Mouse (Mus musculus) kidney, embryonic 16.5 days (tissue): ENCODE results near the gene Smtnl1. TPM values are rescaled to one million over a fixed set of nuclear protein-coding genes. Genes with fewer than 3 reads are reported as not detected.
A peak's percentile ranks its signal among the peaks of the same experiment; 100 is the strongest.
"Not testable (repeated sequence)": the region's sequence is repeated elsewhere in the genome, so short reads cannot be mapped to it uniquely, and the experiment has no call there.

Source experiments
- ATAC-seq: fragments of 200-750 bp; cut with Nextera tagmentation; 2 replicates; pipeline ENCODE4 v1.8.0; 2017; ENCODE audit warnings: moderate TSS enrichment; ENCODE audit not compliant: low FRiP score, low TSS enrichment
- H3K27ac ChIP-seq: fragments of 300-500 bp; sonication (generic); 2 replicates; pipeline ENCODE4 v1.5.1; 2014; ENCODE audit warnings: low read length
- H3K27me3 ChIP-seq: fragments of 300-500 bp; sonication (generic); 2 replicates; pipeline ENCODE4 v1.6.1; 2014; ENCODE audit warnings: low read length, control low read depth, mixed read lengths; ENCODE audit not compliant: insufficient read depth
- H3K36me3 ChIP-seq: fragments of 300-500 bp; sonication (generic); 2 replicates; pipeline ENCODE4 v1.6.1; 2014; ENCODE audit warnings: low read length, control low read depth, mixed read lengths; ENCODE audit not compliant: insufficient read depth
- H3K4me1 ChIP-seq: fragments of 300-500 bp; sonication (generic); 2 replicates; pipeline ENCODE4 v1.6.1; 2014; ENCODE audit warnings: low read length, control low read depth, mixed read lengths; ENCODE audit not compliant: insufficient read depth
- H3K4me2 ChIP-seq: fragments of 300-500 bp; sonication (generic); replicated peaks from 2 replicates; pipeline ENCODE4 v1.6.1; 2014; ENCODE audit warnings: low read depth, low read length
- H3K4me3 ChIP-seq: fragments of 300-500 bp; sonication (generic); 2 replicates; pipeline ENCODE4 v1.5.1; 2014; ENCODE audit warnings: mild to moderate bottlenecking, low read length
- H3K9ac ChIP-seq: fragments of 300-500 bp; sonication (generic); replicated peaks from 2 replicates; pipeline ENCODE4 v1.6.1; 2014; ENCODE audit warnings: low read length
- H3K9me3 ChIP-seq: fragments of 300-500 bp; sonication (generic); 2 replicates; pipeline ENCODE4 v1.6.1; 2016; ENCODE audit warnings: low read length, control low read depth
- WGBS: fragments of 180-500 bp; shearing (Covaris S2); extraction: QIAGEN DNeasy Blood & Tissue Kit; methylation state at CpG from one replicate; pipeline ENCODE4 v1.1.7; 2014; 5-methylcytosine and 5-hydroxymethylcytosine counted together
- polyA plus RNA-seq: library from polyadenylated mRNA; unstranded; fragments of >200 nt; fragmentation: Nextera tagmentation; extraction: Ambion mirVana; gene quantifications from 2 replicates; pipeline ENCODE4 v1.2.1, GENCODE M21; 2015

Smtnl1 gene
- polyA plus RNA-seq, 1 experiment from 2014 or later: 0.26 TPM

DNA sequence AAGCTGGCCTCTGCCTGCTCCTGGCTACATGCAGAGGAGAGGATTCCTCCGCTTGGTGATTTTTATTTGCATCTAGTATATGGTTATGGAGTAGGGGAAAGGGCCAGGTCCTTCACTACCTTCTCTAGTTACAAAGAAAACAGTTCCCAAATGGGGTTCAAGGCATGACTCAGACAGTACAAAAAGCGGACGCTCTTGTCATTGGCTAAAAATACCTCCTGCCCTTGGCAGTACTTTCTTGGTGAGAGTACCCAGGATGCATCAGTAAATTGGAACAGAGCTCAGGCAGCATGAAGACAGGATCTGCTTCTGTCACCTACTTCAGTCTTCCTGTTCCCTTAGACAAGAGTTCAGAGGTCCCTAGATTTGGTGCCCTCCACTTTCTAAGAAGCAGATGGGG lies 2.6 kb downstream of the Smtnl1 start:
- Histone ChIP-seq H3K9ac (no peak overlapping the region), H3K27ac (no peak overlapping the region), H3K27me3 (no peaks in the 10 kb centered on the region), H3K36me3 (no peaks in the 10 kb centered on the region), H3K4me2 (no peak overlapping the region), H3K9me3 (no peaks in the 10 kb centered on the region), H3K4me1 (0 out of 2 replicates have a peak, but pooled peaks cover 9% of the 10 kb centered on the region), H3K4me3 (no peak overlapping the region)
- 20% methylated on average over 3 of the region's 3 CpGs for WGBS
- ATAC-seq: no peak

DNA sequence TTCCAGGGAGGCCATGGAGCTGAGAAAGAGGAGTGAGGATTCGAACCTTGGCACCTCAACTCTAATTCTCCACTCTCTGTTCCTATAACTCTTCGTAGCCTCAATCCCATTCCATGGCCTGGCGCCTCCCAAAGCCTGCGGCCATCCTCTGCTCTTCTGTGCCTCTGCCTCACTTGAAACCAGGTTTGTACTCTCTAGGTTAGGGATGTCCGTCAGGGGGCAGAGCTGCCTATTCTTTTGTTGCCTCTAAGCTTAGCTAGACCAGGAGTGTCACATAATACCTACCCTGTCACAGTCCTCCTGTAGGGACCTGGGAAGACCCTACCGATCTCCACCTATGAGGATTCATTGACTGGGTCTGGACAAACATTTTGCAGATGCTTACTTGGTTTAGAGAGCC lies 9.8 kb downstream of the Smtnl1 start:
- Histone ChIP-seq H3K4me3 (no peak overlapping the region), H3K27ac (no peak overlapping the region), H3K36me3 (no peaks in the 10 kb centered on the region), H3K4me2 (no peak overlapping the region), H3K4me1 (peaks cover 6% of the 10 kb centered on the region), H3K9me3 (no peaks in the 10 kb centered on the region), H3K27me3 (no peaks in the 10 kb centered on the region), H3K9ac (no peak overlapping the region)
- WGBS: 84% methylated on average over 6 of the region's 6 CpGs
- no peak for ATAC-seq

DNA sequence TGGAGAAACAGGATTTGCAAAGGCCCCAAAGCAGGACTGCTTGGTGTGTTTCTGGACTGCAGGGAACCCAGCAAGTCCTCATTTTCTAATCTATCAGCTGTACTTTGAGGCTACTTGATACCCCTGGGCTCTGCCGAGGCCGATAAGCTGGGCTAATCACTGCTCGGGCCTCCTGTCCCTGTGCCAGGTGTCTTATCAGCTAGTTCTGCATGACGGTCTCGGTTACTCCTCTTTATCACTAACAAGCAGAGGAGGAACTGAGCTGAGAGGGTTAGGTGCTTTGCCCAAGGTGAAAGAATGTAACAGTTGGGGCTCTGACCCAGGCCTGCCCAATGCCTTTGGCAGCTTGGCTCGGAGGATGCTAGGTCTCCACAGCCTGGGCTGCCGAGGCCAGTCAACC lies 10.6 kb downstream of the Smtnl1 start:
- ATAC-seq: peak; percentile 50

DNA sequence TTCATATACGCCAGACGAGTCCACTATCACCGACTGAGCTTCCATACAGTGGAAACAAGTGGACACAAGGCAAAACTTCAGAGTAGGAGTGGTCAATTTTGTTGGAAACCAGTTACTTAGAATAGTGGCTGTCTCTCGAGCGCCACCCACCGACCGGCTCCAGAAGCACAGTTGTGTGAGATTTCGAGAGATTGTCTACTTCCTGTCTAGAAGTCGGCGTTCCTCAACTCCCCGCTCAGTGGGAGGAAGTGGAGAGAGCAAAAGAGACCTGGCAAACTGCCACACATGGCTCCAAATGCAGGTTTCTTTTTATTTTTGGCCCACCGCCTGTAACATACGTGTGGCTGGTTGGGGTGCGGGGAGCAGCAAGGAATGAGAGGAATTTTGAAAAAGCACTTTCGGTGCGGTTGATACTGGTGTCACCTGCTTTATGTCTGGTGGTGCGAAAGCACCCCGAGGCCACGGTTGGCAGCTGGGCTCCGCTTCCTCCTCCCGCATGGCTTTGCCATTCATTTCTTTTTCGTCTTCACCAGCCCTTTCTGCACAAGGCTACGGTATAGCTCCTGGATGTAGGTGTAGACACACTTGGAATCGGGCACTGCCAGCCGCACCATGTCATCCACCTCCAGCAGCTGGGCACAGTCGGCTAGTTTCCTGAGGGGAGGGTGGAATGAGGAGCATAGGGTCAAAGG lies 11.4 kb downstream of the Smtnl1 start:
- WGBS: 27% methylated on average over 26 of the region's 26 CpGs
- Histone ChIP-seq H3K4me1 (peaks cover 6% of the 10 kb centered on the region), H3K9ac (peak overlapping the region; percentile 37), H3K27me3 (no peaks in the 10 kb centered on the region), H3K4me3 (peak overlapping the region; percentile 31), H3K9me3 (no peaks in the 10 kb centered on the region), H3K4me2 (peak overlapping the region; percentile 55), H3K27ac (no peak overlapping the region), H3K36me3 (no peaks in the 10 kb centered on the region)
- peak; percentile 72 for ATAC-seq

More for the DNA sequence above, 10.6 kb downstream of the Smtnl1 start:
- Histone ChIP-seq H3K36me3 (no peaks in the 10 kb centered on the region), H3K4me3 (no peak overlapping the region), H3K4me1 (peaks cover 6% of the 10 kb centered on the region), H3K27me3 (no peaks in the 10 kb centered on the region), H3K9me3 (no peaks in the 10 kb centered on the region), H3K9ac (no peak overlapping the region), H3K4me2 (no peak overlapping the region), H3K27ac (no peak overlapping the region)
- WGBS: 64% methylated on average over 7 of the region's 7 CpGs

DNA sequence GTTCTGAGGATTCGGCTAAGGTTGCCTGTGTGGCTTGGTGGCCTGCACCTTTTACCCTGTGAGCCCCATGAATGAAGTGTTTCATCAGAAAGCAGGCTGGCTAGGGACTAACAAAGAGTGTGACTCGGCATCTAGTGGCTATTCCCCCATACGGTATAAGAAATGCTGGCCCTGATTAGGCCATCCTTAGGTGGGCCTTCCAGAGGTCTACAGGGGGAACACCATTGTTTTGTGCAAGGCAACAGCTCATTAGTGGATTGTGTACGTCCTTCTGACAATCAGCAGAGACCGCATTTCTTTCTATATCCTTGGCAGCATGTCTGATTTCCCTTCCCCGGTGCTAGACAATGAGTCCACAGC lies 11.9 kb downstream of the Smtnl1 start:
- WGBS: 77% methylated on average over 6 of the region's 6 CpGs
- H3K4me2 ChIP-seq: no peak overlapping the region
- H3K4me3 ChIP-seq: no peak overlapping the region
- peak; percentile 28; the same call in 1 of the 2 replicates for ATAC-seq
- no peaks in the 10 kb centered on the region for H3K27me3 ChIP-seq
- H3K9ac ChIP-seq: no peak overlapping the region
- peaks cover 6% of the 10 kb centered on the region for H3K4me1 ChIP-seq
- no peaks in the 10 kb centered on the region for H3K36me3 ChIP-seq
- no peak overlapping the region for H3K27ac ChIP-seq
- no peaks in the 10 kb centered on the region for H3K9me3 ChIP-seq

DNA sequence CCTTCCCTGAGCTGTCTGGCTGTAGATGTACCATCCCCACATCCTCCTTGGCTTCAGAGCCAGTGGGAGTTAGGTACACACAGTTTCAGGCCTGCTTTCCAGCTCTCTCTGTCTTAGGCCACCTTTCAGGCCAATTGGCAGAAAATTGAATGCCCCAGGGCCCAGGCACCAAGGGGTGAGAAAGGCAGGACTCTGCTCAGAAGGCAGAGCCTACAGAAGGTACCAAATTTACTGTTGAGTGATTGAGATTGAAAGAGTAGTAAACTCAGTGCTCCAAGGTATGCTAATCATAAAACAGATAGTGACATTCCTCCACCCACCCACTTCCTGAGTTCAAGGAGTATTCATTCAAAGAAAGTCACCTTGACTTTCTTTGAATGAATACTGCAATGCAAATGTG lies 13.1 kb downstream of the Smtnl1 start:
- H3K27me3 ChIP-seq: no peaks in the 10 kb centered on the region
- H3K36me3 ChIP-seq: no peaks in the 10 kb centered on the region
- no peaks in the 10 kb centered on the region for H3K9me3 ChIP-seq
- no peak overlapping the region for H3K4me2 ChIP-seq
- peaks cover 6% of the 10 kb centered on the region for H3K4me1 ChIP-seq
- ATAC-seq: no peak
- H3K4me3 ChIP-seq: no peak overlapping the region
- H3K9ac ChIP-seq: no peak overlapping the region
- H3K27ac ChIP-seq: no peak overlapping the region

DNA sequence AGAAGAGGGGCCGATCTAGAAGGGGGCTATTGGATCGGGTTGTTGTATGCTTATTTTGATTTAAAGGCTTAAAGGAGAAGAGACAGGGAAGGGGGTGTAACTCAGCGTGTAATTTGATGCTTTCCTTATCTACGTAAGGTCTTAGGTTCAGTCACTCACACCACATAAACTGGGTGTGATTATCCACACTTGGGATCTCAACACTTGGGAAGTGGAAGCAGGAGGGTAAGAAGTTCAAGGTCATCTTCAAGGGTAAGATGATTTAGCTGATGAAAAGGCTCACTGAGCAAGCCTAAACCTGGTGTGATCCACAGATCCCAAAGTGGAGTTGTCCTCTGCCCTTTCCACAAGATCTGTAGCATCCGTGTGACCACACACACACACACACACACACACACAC lies 15.9 kb downstream of the Smtnl1 start:
- ATAC-seq: no peak

DNA sequence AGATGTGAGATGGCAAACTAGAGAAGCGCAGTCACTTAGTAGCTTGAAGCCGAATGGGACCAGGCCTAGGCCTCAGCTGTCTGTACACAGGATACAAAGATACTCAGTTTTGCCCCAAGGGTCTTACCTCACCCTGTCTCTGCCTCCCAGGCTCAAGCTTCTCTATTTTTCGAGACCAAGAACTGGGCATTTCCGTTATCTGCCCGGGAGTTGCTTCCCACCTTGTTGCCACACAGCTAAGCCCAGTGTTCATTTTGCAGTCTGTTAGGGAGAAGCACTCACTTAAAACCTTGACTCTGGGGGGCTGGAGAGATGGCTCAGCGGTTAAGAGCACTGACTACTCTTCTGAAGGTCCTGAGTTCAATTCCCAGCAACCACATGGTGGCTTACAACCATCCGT lies 18.5 kb downstream of the Smtnl1 start:
- no peak for ATAC-seq
- Histone ChIP-seq H3K27me3 (no peaks in the 10 kb centered on the region), H3K4me2 (no peak overlapping the region), H3K4me1 (peaks cover 4% of the 10 kb centered on the region; the same call in 1 of the 2 replicates), H3K27ac (no peak overlapping the region), H3K9ac (no peak overlapping the region), H3K36me3 (no peaks in the 10 kb centered on the region), H3K9me3 (no peaks in the 10 kb centered on the region), H3K4me3 (no peak overlapping the region)
- WGBS: 93% methylated on average over 7 of the region's 7 CpGs

More for the DNA sequence above, 15.9 kb downstream of the Smtnl1 start:
- no peak overlapping the region for H3K9ac ChIP-seq
- H3K27me3 ChIP-seq: no peaks in the 10 kb centered on the region
- H3K4me2 ChIP-seq: no peak overlapping the region
- no peak overlapping the region for H3K27ac ChIP-seq
- no peaks in the 10 kb centered on the region for H3K36me3 ChIP-seq
- 55% methylated on average over 5 of the region's 5 CpGs for WGBS
- no peaks in the 10 kb centered on the region for H3K9me3 ChIP-seq
- peaks cover 6% of the 10 kb centered on the region for H3K4me1 ChIP-seq
- H3K4me3 ChIP-seq: no peak overlapping the region

DNA sequence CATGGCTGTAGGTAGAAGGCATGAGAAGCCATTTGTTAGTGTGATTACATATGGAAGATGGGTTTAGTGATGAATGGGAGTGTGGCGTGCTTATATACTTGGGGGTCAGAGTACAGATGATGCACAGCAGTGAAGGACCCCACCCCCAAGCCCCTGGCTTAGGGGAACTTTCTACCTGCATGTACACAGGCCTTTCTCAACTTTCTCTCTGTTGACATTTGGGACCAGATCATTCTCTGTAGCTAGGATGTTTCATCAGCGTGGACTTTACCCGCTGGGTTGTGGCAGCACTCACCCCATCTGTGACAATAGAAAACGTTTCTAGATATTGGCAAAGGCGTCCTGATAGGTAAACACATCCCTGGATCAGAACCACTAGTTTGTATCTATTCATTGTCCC lies 21.2 kb downstream of the Smtnl1 start:
- H3K27ac ChIP-seq, H3K4me3 ChIP-seq, H3K4me2 ChIP-seq, H3K27me3 ChIP-seq, H3K36me3 ChIP-seq, H3K9me3 ChIP-seq, H3K4me1 ChIP-seq, H3K9ac ChIP-seq, ATAC-seq: not testable (repeated sequence)
- 78% methylated on average over 5 of the region's 5 CpGs for WGBS

DNA sequence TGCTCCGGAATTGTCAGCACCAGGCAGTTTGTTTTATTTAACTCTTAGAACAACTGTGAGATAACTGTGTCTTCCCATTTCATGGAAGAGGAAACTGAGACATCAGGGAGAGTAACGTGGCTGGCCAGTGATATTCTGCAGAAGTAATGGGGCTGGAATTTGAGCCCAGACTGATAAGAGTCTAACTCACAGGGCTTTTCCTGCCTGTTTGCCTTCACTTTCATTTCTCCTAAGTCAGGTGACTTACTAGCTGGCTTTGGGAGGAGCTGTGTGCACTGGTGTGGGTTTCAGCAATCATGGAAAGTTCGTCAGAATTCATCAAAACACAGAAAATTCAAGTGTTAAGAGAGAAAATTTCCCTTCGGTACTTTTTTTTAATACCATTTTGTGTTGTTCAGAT lies 22.1 kb downstream of the Smtnl1 start:
- no peaks in the 10 kb centered on the region for H3K36me3 ChIP-seq
- no peaks in the 10 kb centered on the region for H3K27me3 ChIP-seq
- no peak for ATAC-seq
- H3K4me2 ChIP-seq: no peak overlapping the region
- H3K27ac ChIP-seq: no peak overlapping the region
- peaks cover 4% of the 10 kb centered on the region; the same call in 1 of the 2 replicates for H3K4me1 ChIP-seq
- H3K9me3 ChIP-seq: peaks cover 4% of the 10 kb centered on the region; the same call in 1 of the 2 replicates
- H3K9ac ChIP-seq: no peak overlapping the region
- 73% methylated on average over 4 of the region's 4 CpGs for WGBS
- no peak overlapping the region for H3K4me3 ChIP-seq
